Mouse (Mus musculus) thymus, postnatal 25 days (tissue): ENCODE results near the gene Kcnb1.
"Not testable (repeated sequence)": the region's sequence is repeated elsewhere in the genome, so short reads cannot be mapped to it uniquely, and the experiment has no call there.

ENCODE experiments used
- DNase-seq: peaks from one replicate; pipeline ENCODE4 v3.0.0; 2022

Kcnb1 gene

GRCm38 (mm10) chr2:167190076-167190399 lies at the start of gene Kcnb1:
Gene Kcnb1, minus strand, starts transcription at chr2:167190155.
- peak; percentile 41 for DNase-seq

DNA sequence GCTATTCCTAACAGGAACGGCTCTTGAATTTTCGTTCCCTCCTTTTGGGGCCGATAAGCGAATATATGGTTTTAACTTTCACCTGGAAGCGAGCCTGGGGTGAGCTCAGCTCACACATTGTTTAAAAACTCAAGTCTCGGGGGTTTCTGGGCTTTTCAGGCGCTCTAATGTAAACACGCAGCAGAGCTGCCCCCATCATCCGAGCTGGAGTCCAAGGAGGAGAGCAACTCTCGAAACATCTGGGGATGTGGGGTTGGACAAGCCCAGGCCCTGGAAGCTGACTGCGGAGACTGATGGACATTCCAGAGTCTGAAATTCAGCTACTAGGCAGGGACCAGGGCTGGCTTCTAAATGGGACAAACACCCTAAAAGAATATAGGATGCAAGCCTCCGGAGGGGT lies 49.3 kb upstream of the Kcnb1 start:
- no peak for DNase-seq

GRCm38 (mm10) chr2:167237224-167237623 lies 47.3 kb upstream of the Kcnb1 start:
- DNase-seq: no peak

DNA sequence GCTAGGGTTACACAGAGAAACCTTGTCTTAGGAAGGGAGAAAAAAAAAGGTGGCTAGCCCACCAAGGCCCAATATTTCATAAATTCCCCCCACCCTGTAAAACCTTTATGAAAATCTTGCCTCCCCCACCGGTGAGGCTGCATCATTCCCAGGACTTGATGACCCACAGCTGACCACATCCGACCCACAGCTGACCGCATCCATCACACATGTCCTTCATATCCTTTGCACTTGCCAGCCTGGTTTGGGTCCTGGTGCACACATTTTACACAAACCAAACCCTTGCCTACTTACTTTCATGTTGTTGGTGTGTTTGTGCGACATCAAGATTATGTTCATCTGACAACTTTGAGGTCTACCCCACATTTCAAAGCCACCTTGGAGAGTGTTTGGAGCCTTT lies 46.2 kb upstream of the Kcnb1 start:
- DNase-seq: no peak

DNA sequence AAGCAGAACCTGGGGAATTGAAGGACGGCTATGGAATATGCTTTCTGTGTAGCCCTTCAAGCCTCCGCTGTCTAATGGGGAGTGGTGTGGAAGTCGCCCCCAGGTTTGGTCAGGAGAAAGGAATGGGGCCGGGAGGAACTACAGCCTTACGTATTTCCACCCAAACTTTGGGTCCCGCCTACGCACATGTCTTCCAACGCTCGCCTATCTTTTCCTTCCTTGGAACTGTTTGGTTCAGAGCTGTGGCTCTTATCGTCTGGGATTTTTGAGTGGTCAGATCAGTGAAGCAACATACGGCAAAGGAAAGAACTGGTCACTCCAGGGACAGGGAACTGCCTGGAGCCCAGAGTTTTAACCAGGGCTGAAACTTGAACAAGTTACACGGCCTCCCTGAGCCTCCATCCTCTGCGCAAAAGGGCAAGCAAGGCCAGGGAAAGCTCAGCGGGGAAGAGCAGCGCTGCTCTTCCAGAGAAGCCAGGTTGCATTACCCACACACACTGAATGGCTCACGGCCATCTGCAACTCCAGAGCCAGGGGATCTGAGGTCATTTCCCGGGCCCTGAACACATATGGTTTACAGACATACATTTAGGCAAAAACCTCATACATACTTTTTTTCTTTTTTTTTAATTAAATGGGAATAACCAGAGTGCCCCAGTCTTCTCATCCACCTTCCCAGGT lies 45.5 kb upstream of the Kcnb1 start:
- DNase-seq: no peak

DNA sequence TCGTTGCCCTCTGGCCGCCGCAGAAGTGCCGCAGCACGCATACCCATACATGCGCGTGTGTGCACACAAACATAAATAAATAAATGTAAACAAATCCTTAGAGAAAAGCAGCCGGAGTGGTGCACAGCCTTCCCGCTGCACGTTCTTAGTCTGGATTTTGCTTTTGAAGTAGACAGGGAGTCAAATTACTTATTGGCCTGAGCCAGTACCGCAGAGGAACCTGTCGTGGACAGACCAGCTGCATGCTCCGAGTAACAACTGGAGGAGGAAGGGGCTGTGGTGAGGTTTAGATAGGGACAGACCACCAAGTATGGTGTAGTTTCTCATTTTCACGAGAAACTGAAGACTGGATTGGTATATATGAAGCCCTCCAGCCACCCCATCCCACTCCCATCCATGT lies 43.8 kb upstream of the Kcnb1 start:
- no peak for DNase-seq

GRCm38 (mm10) chr2:167233009-167233335 lies 43.0 kb upstream of the Kcnb1 start:
- DNase-seq: no peak

GRCm38 (mm10) chr2:167232132-167233008 lies 42.4 kb upstream of the Kcnb1 start:
- DNase-seq: no peak

DNA sequence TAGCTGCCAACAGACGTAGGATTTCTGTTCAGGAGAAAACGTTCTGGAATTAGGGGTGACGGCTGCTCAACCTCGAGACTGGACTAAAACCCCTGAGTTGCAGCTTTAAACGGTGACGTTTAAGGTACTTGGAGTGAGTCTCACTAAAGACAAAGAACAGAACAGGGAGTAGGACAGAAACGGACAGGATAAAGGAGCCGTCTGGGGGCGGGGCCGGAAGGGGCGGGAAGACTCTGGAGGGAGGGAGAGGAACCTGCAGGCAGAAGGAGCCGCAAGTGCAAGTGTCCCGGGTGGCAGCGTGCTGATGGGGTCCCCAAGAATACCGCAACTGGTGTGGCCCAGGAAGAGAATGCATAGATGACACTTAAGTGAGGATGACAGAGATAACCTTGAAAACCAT lies 40.6 kb upstream of the Kcnb1 start:
- DNase-seq: peak; percentile 18

DNA sequence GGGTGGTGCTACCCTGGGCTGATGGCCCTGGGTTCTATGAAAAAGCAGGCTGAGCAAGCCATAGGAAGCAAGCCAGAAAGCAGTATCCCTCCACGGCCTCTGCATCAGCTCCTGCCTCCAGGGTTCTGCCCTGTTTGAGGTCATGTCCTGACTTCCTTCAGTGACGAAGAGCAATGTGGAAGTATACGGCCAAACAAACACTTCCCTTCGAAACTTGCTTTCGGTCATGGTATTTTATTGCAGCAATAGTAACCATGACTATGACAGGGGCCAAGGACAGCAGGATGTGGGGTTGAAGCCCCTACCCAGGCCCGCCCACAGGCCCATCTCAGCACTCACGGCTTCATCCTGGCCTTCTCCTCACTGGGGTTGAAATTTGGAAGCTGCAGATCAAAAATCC lies 35.0 kb upstream of the Kcnb1 start:
- no peak for DNase-seq

DNA sequence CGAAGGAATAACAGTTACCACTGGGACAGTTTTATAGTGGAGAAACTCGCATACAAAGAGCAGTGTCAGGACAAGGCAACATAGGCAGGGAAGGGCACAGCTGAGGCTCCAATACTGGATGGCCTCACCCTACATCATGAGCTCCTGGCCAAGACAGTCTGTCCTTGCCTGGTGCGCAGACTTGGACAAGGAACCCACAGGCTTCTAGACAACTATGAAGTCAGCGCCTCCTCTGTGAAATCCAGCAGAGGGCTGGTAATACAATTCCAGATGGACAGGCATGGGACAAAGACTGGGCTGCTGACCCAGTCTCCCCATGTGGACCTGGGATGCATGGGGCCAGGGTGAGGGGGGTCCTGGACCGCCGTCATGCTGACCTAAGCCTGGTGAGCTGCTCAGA lies 34.2 kb upstream of the Kcnb1 start:
- no peak for DNase-seq

GRCm38 (mm10) chr2:167222152-167222551 lies 32.2 kb upstream of the Kcnb1 start:
- peak; percentile 56 for DNase-seq

- no peak for DNase-seq
Measured at GRCm38 (mm10) chr2:167221159-167221845, 31.3 kb upstream of the Kcnb1 start.

DNA sequence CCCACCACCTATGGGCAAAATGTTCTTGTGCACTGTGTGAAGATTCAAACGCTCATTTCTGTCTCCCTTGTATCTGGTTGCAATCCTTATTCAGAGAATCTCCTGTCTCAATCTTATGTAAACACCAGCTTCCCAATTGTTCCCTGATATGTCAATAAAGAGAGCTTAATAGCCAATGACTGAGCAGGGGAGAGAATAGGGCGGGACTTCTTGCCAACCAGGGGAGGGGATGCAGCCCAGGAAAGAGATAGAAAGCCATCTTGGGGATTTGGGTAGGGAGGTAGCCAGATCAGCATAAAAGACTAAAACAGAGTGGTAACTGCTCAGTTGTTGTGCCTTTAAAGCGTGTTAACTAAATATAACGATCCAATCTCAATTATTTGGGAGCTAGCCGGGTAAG lies 30.8 kb upstream of the Kcnb1 start:
- no peak for DNase-seq

- peak; percentile 68 for DNase-seq
Measured at GRCm38 (mm10) chr2:167219154-167219775, 29.3 kb upstream of the Kcnb1 start.

GRCm38 (mm10) chr2:167213666-167214065 lies 23.7 kb upstream of the Kcnb1 start:
- no peak for DNase-seq

GRCm38 (mm10) chr2:167213076-167213475 lies 23.1 kb upstream of the Kcnb1 start:
- no peak for DNase-seq

GRCm38 (mm10) chr2:167212551-167212950 lies 22.6 kb upstream of the Kcnb1 start:
- DNase-seq: no peak

DNA sequence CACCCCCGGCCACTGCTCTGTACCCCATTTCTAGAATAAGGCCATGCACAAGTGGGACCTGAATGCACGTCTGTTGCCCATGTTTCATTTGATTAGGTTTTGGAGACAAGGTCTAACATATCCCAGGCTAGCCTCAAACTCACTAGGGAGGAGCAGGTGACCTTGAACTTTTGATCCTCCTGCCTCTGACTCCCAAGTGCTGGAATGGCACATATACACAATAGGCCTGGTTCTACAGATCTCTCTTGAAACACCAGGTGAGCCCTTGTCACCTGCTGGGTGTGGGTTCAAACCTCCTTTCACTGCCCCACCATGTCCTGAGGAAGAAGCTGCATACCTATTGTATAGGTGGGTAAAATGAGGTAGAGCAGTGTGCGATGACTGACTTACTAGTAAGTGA lies 22.1 kb upstream of the Kcnb1 start:
- no peak for DNase-seq

GRCm38 (mm10) chr2:167209900-167210299 lies 19.9 kb upstream of the Kcnb1 start:
- no peak for DNase-seq

- DNase-seq: no peak
Measured at GRCm38 (mm10) chr2:167208984-167209383, 19.0 kb upstream of the Kcnb1 start.

- DNase-seq: no peak
Measured at GRCm38 (mm10) chr2:167205918-167206629, 16.1 kb upstream of the Kcnb1 start.

DNA sequence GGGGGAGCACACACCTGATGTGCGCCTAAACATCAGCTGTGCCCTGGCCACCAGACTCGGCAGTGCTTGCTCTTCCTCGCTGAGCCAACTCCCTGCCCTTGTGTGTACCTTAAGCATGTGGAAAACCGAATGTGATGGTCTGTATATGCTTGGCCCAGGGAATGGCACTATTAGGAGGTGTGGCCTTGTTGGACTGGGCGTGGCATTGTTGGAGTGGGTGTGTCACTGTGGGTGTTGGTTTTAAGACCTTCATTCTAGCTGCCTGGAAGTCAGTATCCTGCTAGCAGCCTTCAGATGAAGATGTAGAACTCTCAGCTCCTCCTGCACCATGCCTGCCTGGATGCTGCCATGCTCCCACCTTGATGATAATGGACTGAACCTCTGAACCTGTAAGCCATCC lies 14.7 kb upstream of the Kcnb1 start:
- not testable (repeated sequence) for DNase-seq
